Mouse (Mus musculus): ENCODE results near the gene Ifi203. TPM values are rescaled to one million over a fixed set of nuclear protein-coding genes. Genes with fewer than 3 reads are reported as not detected.
"Not testable (repeated sequence)": the region's sequence is repeated elsewhere in the genome, so short reads cannot be mapped to it uniquely, and the experiment has no call there.

Gene Ifi203
- polyA plus RNA-seq, 1 experiment from 2014 or later = 0.19 TPM

GRCm38 (mm10) chr1:173879225-173879987 lies 63.1 kb downstream of the Ifi203 start:
- H3K36me3 ChIP-seq; H3K9me3 ChIP-seq; H3K9ac ChIP-seq (replicated peaks); H3K27me3 ChIP-seq; ATAC-seq (ENCODE audit: low FRiP score, low read depth); H3K4me1 ChIP-seq; H3K27ac ChIP-seq (replicated peaks); H3K4me2 ChIP-seq (replicated peaks); H3K4me3 ChIP-seq: not testable (repeated sequence)
- WGBS = 81% methylated on average over 5 of the region's 5 CpGs

GRCm38 (mm10) chr1:173878264-173878663 lies 64.2 kb downstream of the Ifi203 start:
- not testable (repeated sequence) for H3K36me3 ChIP-seq; H3K27ac ChIP-seq (replicated peaks); ATAC-seq (ENCODE audit: low FRiP score, low read depth); H3K27me3 ChIP-seq; H3K9me3 ChIP-seq; H3K4me1 ChIP-seq; H3K4me2 ChIP-seq (replicated peaks); H3K9ac ChIP-seq (replicated peaks); H3K4me3 ChIP-seq
- 90% methylated on average over 6 of the region's 6 CpGs for WGBS

GRCm38 (mm10) chr1:173877125-173877524 lies 65.3 kb downstream of the Ifi203 start:
- not testable (repeated sequence) for H3K4me2 ChIP-seq (replicated peaks); ATAC-seq (ENCODE audit: low FRiP score, low read depth)
- WGBS = 84% methylated on average over 1 of the region's 1 CpGs

More at GRCm38 (mm10) chr1:173877125-173877524, 65.3 kb downstream of the Ifi203 start:
- H3K27ac ChIP-seq (replicated peaks); H3K4me1 ChIP-seq; H3K9me3 ChIP-seq; H3K27me3 ChIP-seq; H3K36me3 ChIP-seq; H3K4me3 ChIP-seq; H3K9ac ChIP-seq (replicated peaks): not testable (repeated sequence)

Other genes starting within 250 kb of the Ifi203 start
- gene Ifi207, start 200.9 kb downstream of the Ifi203 start, polyA plus RNA-seq (2016; fragmentation: Nextera tagmentation; extraction: Ambion mirVana) = 0.43 and 0.82 TPM in 2 replicates
- 1.1 and 1.2 TPM in 2 replicates for gene Ifi204, start 175.7 kb downstream of the Ifi203 start, polyA plus RNA-seq (2016; fragmentation: Nextera tagmentation; extraction: Ambion mirVana)
- 0.33 and 0.47 TPM in 2 replicates for gene Ifi211, start 29.6 kb downstream of the Ifi203 start, polyA plus RNA-seq (2016; fragmentation: Nextera tagmentation; extraction: Ambion mirVana)
- 0.23 and 0.84 TPM in 2 replicates for gene Mndal, start 181 bp downstream of the Ifi203 start, polyA plus RNA-seq (2016; fragmentation: Nextera tagmentation; extraction: Ambion mirVana)
- gene Ifi202b, start 40.1 kb upstream of the Ifi203 start, polyA plus RNA-seq (2016; fragmentation: Nextera tagmentation; extraction: Ambion mirVana) = not detected in 2 replicates
- 0.10 and 0.21 TPM in 2 replicates for gene Ifi205, start 89.1 kb upstream of the Ifi203 start, polyA plus RNA-seq (2016; fragmentation: Nextera tagmentation; extraction: Ambion mirVana)
- not detected in 2 replicates for gene Olfr433, start 98.0 kb upstream of the Ifi203 start, polyA plus RNA-seq (2016; fragmentation: Nextera tagmentation; extraction: Ambion mirVana)
- not detected in 2 replicates for gene Olfr432, start 106.5 kb upstream of the Ifi203 start, polyA plus RNA-seq (2016; fragmentation: Nextera tagmentation; extraction: Ambion mirVana)
- not detected in 2 replicates for gene Olfr430, start 123.9 kb upstream of the Ifi203 start, polyA plus RNA-seq (2016; fragmentation: Nextera tagmentation; extraction: Ambion mirVana)
- gene Olfr429, start 141.7 kb upstream of the Ifi203 start, polyA plus RNA-seq (2016; fragmentation: Nextera tagmentation; extraction: Ambion mirVana) = not detected in 2 replicates
- not detected in 2 replicates for gene Olfr427, start 154.2 kb upstream of the Ifi203 start, polyA plus RNA-seq (2016; fragmentation: Nextera tagmentation; extraction: Ambion mirVana)
- gene Olfr231, start 178.5 kb upstream of the Ifi203 start, polyA plus RNA-seq (2016; fragmentation: Nextera tagmentation; extraction: Ambion mirVana) = not detected in 2 replicates
- not detected in 2 replicates for gene Olfr424, start 188.8 kb upstream of the Ifi203 start, polyA plus RNA-seq (2016; fragmentation: Nextera tagmentation; extraction: Ambion mirVana)
- not detected in 2 replicates for gene Olfr420, start 213.0 kb upstream of the Ifi203 start, polyA plus RNA-seq (2016; fragmentation: Nextera tagmentation; extraction: Ambion mirVana)
- gene Spta1, start 230.1 kb upstream of the Ifi203 start, polyA plus RNA-seq (2016; fragmentation: Nextera tagmentation; extraction: Ambion mirVana) = 1.3 TPM in 2 replicates

Data from midbrain, embryonic 12.5 days (tissue).